Mouse (Mus musculus): ENCODE measurements around the gene Scnn1g.

The Scnn1g gene

DNA sequence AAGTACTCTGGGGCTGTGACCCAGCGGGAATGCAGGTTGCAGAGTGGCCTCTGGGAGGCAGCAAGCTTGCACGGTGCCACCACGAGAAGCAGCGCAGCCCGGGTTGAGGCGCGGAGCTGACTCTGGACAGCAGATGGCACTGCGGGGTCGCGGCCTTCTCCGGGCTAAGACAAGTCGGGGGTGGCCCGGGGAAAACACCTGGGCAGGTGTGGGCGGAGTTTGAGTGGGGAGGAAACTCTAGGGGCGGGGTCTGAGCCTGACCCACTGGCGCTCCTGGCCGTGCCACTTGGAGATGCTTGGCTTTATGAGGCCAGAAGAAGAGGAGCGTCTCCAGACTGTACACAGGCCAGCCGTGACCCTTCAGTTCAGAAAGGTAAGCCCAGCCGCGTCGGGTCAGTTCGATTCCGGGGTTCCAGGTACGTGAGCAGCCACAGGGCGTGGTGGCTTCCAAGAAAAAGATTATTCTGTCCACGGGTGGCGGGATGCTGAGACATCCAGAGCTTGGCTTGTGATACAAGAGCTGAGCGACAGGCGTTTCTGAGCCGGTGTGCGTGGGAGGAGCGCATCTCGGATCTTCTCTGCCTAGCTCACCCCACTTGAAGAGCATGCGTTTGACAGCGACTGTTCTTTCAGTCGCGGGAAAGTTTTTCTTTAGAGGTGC, at the start of gene Scnn1g:
Gene Scnn1g, plus strand, starts transcription at position 309 of the 661 bp plus-strand sequence.
- DNase-seq (ENCODE audit: low spot score in 2 of 2) = peak; percentile 38 to 79

GRCm38 (mm10) chr7:121685140-121685984, 48.9 kb upstream of the Scnn1g start:
- DNase-seq (ENCODE audit: low spot score in 2 of 2) = no peak

DNA sequence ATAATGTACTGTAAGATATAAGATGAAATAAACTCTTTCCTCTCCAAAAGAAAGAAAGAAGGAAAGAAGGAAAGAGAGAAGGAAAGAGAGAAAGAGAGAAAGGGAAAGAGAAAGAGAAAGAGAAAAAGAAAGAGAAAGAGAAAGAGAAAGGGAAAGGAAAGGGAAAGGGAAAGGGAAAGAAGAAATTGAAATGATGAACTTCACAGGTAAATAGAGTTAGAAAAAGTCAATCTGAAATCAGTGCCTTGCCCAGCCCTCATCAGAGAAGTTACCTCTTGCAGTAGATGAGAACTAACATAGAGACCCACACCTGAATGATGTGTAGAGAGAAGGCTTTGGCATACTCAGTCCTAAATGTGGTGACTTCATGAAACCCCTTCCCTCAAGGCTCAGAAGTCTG, 44.9 kb upstream of the Scnn1g start:
- no peak for DNase-seq (ENCODE audit: low spot score in 2 of 2)

DNA sequence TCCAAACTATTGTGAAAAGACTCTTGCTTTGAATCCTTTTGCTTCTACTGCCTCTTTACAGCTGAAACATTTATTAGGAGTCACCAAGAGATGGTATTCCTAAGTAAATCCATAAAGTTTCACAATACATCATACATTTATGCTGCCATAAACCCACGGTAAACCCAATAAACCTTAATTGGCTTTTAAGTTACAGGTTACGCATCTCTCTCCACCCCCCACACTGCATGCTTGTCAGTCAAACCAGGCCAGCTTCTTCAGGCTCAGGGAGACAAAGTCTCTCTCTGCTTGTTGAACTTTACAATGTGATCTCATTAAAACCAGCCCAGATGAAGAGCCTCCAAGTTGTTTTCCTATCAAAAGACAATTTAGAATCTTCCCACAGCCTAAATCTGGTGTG, 42.5 kb upstream of the Scnn1g start:
- DNase-seq (ENCODE audit: low spot score in 2 of 2) = no peak

- no peak for DNase-seq (ENCODE audit: low spot score in 2 of 2)
Observed at GRCm38 (mm10) chr7:121697170-121697569, 37.1 kb upstream of the Scnn1g start.

DNA sequence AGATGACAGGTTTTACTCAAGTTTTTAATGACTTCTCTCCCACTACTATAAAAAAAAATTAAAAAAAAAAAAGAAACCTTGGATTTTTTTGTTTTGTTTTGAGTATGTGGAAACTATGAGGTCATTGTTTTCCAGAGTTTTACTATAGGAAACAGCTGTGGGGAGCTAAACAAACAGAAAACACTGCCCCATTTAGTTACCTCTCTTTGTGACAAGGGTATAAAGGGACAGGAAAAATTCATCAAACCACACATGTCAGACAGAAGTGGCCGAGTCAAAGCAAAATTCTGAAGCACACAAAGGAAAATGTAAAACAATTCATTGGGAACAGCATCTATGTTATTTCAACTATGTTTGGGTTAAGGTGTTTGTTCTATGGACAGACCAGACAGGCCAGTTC, 36.7 kb upstream of the Scnn1g start:
- no peak for DNase-seq (ENCODE audit: low spot score in 2 of 2)

DNA sequence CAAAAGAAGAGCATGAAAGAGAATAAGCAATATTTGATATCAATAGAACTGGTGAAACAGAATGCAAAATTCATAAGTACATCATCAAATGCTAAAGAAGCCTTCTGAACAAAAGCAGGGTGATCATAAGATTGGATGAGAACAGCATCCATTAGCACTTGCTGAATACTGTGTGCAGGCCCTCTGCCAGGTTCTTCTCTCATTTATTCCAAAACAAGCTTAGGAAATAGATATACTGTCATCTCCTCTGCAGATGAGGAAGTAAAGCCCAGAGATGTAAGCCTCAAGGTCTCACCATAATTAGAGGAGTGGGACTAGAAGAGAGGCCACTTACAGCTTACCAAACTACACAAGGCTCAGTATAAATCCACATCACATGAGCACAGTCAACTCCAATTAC, 35.1 kb upstream of the Scnn1g start:
- no peak for DNase-seq (ENCODE audit: low spot score in 2 of 2)

DNA sequence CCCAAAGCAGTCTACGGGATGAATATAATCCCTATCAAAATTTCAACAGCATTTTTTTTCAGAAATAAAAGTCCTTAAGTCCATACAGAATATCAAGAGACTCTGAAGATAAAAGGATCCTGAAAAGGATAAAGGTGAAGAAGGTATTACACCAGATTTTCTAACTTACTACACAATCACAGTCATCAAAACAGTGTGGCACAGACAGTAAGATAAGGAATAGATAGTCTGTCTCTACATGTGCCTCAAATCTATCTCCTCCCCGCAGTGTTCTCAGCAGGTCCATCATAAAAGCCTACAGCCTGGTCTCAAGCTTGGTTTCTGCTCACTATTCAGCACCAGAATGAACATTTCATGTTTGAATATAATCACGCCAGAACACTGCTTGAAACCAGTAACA, 33.8 kb upstream of the Scnn1g start:
- no peak for DNase-seq (ENCODE audit: low spot score in 2 of 2)

GRCm38 (mm10) chr7:121701983-121702382, 32.3 kb upstream of the Scnn1g start:
- no peak for DNase-seq (ENCODE audit: low spot score in 2 of 2)

- DNase-seq (ENCODE audit: low spot score in 2 of 2) = no peak
Observed at GRCm38 (mm10) chr7:121705051-121705450, 29.2 kb upstream of the Scnn1g start.

DNA sequence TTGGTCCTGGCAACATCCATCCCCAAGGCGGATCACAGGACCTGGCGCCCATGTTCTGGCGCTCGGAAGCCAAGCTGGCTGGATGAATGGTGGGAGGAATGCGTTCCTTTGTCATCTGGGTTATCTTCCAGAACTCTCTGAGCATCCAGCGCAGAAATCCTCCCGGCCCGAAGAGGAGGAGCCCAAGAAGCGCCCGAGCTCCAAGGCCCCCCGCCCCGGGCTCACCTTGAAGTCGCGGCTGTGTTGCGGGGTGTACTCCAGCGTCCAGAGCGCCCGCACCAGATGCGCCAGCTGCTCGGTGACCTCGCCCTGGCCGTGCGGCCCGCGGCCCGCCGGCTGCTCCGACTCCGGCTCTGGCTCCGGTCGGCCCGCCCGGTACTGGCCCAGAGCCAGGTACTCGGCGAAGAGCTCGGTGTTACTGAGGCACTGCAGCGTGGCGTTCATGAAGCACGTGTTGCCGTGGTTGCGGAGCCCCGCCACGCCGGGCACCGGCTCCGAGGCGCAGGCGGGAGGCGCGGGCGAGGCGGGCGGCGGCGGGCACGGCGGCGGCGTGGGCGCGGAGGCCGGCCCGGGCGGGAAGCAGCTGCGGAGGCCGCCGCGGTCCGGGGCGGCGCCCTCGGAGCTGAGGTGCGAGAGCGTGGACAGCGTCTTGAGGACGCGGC, 27.7 kb upstream of the Scnn1g start:
- DNase-seq (ENCODE audit: low spot score in 2 of 2) = peak; percentile 61 to 63

- peak; percentile 89 to 94 for DNase-seq (ENCODE audit: low spot score in 2 of 2)
Observed at GRCm38 (mm10) chr7:121707073-121707667, 27.1 kb upstream of the Scnn1g start, which contains the start of gene Usp31. Usp31 (minus strand) TSS chr7:121707253.

- DNase-seq (ENCODE audit: low spot score in 2 of 2) = no peak
Observed at GRCm38 (mm10) chr7:121711171-121711570, 23.1 kb upstream of the Scnn1g start.

DNA sequence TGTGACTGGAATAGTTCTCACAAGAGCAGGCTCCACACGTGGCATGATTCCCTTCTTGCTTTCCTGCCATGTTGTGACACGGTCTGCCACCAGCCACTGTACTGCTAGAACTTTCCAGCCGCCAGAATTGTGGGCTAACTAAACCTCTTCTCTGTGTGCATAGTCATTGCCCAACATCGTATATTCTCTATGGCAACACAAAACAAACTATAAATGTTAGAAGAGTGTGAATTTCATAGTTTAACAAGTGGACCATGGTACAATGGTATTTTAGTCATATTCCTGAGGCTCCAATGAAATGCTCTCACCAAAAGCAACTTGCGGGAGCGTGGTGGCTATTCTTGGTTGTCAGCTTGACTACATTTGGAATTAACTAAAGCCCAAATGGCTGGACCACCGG, 17.2 kb upstream of the Scnn1g start:
- DNase-seq (ENCODE audit: low spot score in 2 of 2) = no peak

- DNase-seq (ENCODE audit: low spot score in 2 of 2) = peak in 1 of 2 experiments; percentile 56
Observed at GRCm38 (mm10) chr7:121730225-121730624, 4.1 kb upstream of the Scnn1g start.

DNA sequence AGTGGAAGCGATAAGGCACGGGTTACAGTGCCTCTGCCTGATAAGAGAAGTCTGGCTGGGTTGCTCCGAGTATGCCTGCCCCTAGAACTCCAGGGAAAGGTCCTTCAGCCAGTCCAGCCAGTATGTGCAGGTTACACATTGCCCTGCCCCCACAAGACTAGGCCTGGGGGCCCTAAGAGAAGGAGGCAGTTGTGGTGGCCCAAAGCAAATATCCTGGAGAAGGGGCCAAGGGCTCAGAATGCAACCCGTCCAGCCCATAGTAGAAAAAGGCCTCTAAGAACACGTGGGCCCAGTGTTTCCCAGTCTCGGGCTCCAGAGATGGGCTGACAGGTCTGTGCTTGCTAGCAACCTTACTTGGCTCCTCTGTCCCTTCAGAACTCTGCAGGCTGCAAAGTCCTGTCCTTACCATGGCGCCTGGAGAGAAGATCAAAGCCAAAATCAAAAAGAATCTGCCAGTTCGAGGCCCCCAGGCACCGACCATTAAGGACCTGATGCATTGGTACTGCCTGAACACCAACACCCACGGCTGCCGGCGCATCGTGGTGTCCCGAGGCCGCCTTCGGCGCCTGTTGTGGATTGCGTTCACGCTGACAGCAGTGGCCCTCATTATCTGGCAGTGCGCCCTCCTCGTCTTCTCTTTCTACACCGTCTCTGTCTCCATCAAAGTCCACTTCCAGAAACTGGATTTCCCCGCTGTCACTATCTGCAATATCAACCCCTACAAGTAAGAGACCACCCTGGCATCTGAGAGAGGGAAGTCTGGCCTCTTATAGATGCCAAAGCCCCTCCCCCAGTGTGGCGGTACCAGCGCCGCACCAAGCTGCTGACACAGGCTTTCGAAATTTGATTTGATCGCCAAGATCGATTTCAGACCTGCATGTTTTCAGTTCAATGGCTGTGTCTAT, 3.5 kb downstream of the Scnn1g start:
- DNase-seq (ENCODE audit: low spot score in 2 of 2) = no peak

DNA sequence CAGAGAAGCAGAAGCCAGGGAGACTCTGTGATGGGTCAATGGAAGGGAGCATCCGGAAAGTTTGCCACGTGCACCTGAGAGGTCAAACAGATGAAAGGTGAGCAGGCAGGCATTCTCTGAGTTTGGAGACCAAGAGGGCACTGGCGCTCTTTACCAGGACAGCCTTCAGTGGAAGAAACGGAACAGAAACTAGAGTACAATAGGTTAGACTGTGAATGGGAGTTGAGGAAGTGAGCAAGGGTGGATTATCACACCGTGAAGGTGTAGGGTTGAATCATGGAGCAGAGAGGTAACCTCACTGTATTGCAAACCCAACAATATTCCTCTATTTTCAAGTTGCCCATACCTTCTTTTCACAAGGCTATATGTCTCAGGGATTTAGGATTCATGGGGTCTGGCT, 16.0 kb downstream of the Scnn1g start:
- DNase-seq (ENCODE audit: low spot score in 2 of 2) = no peak

GRCm38 (mm10) chr7:121754748-121755147, 20.5 kb downstream of the Scnn1g start:
- no peak for DNase-seq (ENCODE audit: low spot score in 2 of 2)

DNA sequence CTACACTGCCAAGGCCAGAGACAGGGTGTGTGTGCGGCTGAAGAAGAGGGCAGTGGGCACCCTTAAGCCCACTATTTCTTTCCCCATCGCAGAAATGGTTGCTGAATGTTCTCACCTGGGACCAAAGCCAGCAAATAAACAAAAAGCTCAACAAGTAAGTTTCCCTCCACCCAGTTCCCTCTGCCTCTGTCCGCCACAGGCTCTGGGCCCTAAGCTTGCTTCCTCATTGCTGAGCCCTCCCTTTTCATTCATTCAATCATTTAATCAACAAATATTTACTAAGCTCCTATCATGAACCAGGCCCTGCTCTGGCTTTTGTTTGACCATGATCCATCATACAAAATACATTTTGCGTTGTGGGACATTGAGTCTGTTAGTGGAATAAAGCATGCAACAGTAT, 29.0 kb downstream of the Scnn1g start:
- no peak for DNase-seq (ENCODE audit: low spot score in 2 of 2)

DNA sequence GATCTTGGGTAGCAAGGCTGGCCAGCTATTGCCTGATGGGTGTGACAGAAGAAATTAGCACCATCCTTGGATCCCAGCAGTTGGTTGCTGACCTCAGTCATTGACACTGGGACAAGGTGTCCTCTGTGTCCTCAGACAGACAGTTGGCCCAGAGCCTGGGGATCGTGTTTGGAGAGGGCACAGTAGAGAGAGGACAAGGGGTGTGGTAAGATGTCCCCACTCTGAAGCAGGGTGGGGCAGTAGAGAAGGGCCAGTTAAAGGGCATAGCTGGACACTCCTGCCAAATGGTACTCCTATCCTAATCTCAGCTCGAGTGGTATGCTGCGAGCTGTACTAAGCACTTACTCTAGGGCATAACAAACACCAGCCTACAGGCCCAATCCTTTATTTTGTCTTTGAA, 33.6 kb downstream of the Scnn1g start:
- no peak for DNase-seq (ENCODE audit: low spot score in 2 of 2)

DNA sequence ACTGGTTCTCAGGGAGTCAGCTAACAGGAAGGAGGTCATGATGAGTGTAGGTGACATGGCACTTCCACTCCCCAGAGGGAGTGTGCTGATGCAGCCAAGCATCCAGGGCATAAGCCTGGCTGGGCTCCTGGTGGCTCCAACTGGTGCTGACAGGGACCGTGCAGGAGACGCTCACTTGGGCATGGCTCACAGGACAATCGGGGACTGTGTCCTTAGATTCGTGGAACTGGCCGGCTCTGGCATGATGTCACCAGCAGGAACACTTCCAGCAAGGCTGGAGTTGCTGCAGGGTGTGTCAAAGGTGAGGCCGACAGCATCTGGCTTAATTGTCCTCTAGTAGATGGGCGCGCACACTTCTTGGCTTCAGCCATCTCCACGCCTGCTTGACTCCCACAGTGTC, 34.7 kb downstream of the Scnn1g start:
- DNase-seq (ENCODE audit: low spot score in 2 of 2) = no peak

Measured in spleen, postnatal 10 days (tissue).